8 mouse cellular contexts compared by ENCODE assay signal in genomic region chr9:64178610-64178973, GRCm38 (mm10). TPM values are rescaled to one million over a fixed set of nuclear protein-coding genes. Genes with fewer than 3 reads are reported as not detected.
DNase-seq lines count a peak whose midpoint lies in the region; ATAC-seq and TF ChIP-seq lines count a peak whose summit lies in the region.

No protein-coding gene starts in this region.

- H3K36me3 ChIP-seq in hindbrain, postnatal 0 days (ENCODE audit: insufficient read depth, low read length): peaks cover 41% of the 10 kb centered on the region
- peaks cover 25% of the 10 kb centered on the region for H3K36me3 ChIP-seq in midbrain, embryonic 11.5 days (ENCODE audit: control insufficient read depth, insufficient read depth, low read length)

- peaks cover 11% of the 10 kb centered on the region for H3K4me1 ChIP-seq in lung, adult 2 months (ENCODE audit: control insufficient read depth, insufficient read depth, low read length)
- H3K4me1 ChIP-seq in cortical plate, adult 2 months (ENCODE audit: control insufficient read depth, insufficient read depth, low read length): peaks cover 2% of the 10 kb centered on the region; the same call in 1 of the 2 replicates
- H3K4me1 ChIP-seq in hindbrain, postnatal 0 days (ENCODE audit: insufficient read depth, low read length): peaks cover 12% of the 10 kb centered on the region; the same call in 1 of the 2 replicates
- peaks cover 15% of the 10 kb centered on the region for H3K4me1 ChIP-seq in midbrain, embryonic 11.5 days (ENCODE audit: control insufficient read depth, insufficient read depth, low read length)

- peak overlapping the region; percentile 68; the same call in 1 of the 2 replicates for H3K9ac ChIP-seq in hindbrain, postnatal 0 days (replicated peaks; ENCODE audit: low read length)
- H3K9ac ChIP-seq in midbrain, embryonic 11.5 days (ENCODE audit: low read length): no peak overlapping the region; the same call in 1 of the 2 replicates

- peak; percentile 69 for ATAC-seq in hindbrain, postnatal 0 days
- ATAC-seq in midbrain, embryonic 11.5 days (ENCODE audit: low FRiP score): peak; percentile 72
- no peak for ATAC-seq in monocyte, adult 5-6 weeks (replicated peaks; ENCODE audit: insufficient number of reproducible peaks, low FRiP score, low TSS enrichment, poor library complexity, severe bottlenecking)

- WGBS in lung, adult 2 months: 43% methylated on average over 3 of the region's 3 CpGs
- 40% methylated on average over 3 of the region's 3 CpGs for WGBS in hindbrain, postnatal 0 days
- WGBS in midbrain, embryonic 11.5 days: 43% methylated on average over 3 of the region's 3 CpGs

- no peaks in the 10 kb centered on the region for H3K9me3 ChIP-seq in hindbrain, postnatal 0 days (ENCODE audit: low read length)
- no peaks in the 10 kb centered on the region for H3K9me3 ChIP-seq in midbrain, embryonic 11.5 days (ENCODE audit: control insufficient read depth, low read length)

- no peak for TF ChIP-seq POLR2A in lung, adult 2 months (IDR thresholded peaks at IDR 0.05; ENCODE audit: borderline replicate concordance, extremely low read depth, low read depth, low read length)
- TF ChIP-seq POLR2A in cortical plate, adult 2 months (IDR thresholded peaks at IDR 0.05; ENCODE audit: extremely low read depth, insufficient read depth, low read length): no peak

- H3K4me3 ChIP-seq in lung, adult 2 months (replicated peaks; ENCODE audit: extremely low read depth, low read depth, low read length): peak overlapping the region; percentile 92
- H3K4me3 ChIP-seq in cortical plate, adult 2 months (ENCODE audit: insufficient read depth, low read length): peak overlapping the region; percentile 78; the same call in 1 of the 2 replicates
- H3K4me3 ChIP-seq in hindbrain, postnatal 0 days (ENCODE audit: low read length): peak overlapping the region; percentile 60; the same call in 1 of the 2 replicates
- no peak overlapping the region; the same call in 1 of the 2 replicates for H3K4me3 ChIP-seq in midbrain, embryonic 11.5 days (ENCODE audit: low read depth, low read length)

- H3K27ac ChIP-seq in cortical plate, adult 2 months (ENCODE audit: insufficient read depth, low read length): peak overlapping the region; percentile 22
- H3K27ac ChIP-seq in hindbrain, postnatal 0 days: peak overlapping the region; percentile 86
- peak overlapping the region; percentile 67 for H3K27ac ChIP-seq in midbrain, embryonic 11.5 days (ENCODE audit: low read depth, low read length)

- 0 out of 2 replicates have a peak, but pooled peaks have one; percentile 6 for TF ChIP-seq CTCF in lung, adult 2 months (IDR thresholded peaks at IDR 0.05; ENCODE audit: insufficient read depth, low read length)
- 0 out of 2 replicates have a peak, but pooled peaks have one; percentile 16 for TF ChIP-seq CTCF in cortical plate, adult 2 months (IDR thresholded peaks at IDR 0.05; ENCODE audit: extremely low read depth, insufficient read depth, low read length)
- TF ChIP-seq CTCF in hindbrain, postnatal 0 days (IDR thresholded peaks at IDR 0.05; ENCODE audit: low read depth): peak; percentile 60

- no peaks in the 10 kb centered on the region for H3K27me3 ChIP-seq in hindbrain, postnatal 0 days (ENCODE audit: insufficient read depth, low read length)
- no peaks in the 10 kb centered on the region for H3K27me3 ChIP-seq in midbrain, embryonic 11.5 days (ENCODE audit: control insufficient read depth, insufficient read depth, low read length)

- H3K4me2 ChIP-seq in hindbrain, postnatal 0 days (ENCODE audit: low read depth, low read length): peak overlapping the region; percentile 54
- peak overlapping the region; percentile 63; the same call in 1 of the 2 replicates for H3K4me2 ChIP-seq in midbrain, embryonic 11.5 days

- no peak for DNase-seq in lung, adult 2 months
- DNase-seq in lung, adult 18-20 months: no peak
- peak; percentile 61 for DNase-seq in hindbrain, postnatal 0 days (ENCODE audit: low spot score)
- no peak for DNase-seq in midbrain, embryonic 11.5 days (ENCODE audit: low spot score, missing footprints)
- no peak for DNase-seq in layer of hippocampus, adult 9-10 months (ENCODE audit: low spot score)
- no peak for DNase-seq in cerebellum, adult 11 months

RNA-seq across cellular contexts. Expression of gene Snapc5, which starts 0.5 kb away (rescaled TPM):
- polyA plus RNA-seq in lung, adult 2 months (2012; rRNA removed): 7.6 and 11.9 TPM in 2 replicates
- polyA plus RNA-seq in cortical plate, adult 2 months (2012; rRNA removed): 33.2 and 34.1 TPM in 2 replicates
- total RNA-seq in hindbrain, postnatal 0 days (2014; rRNA removed): 1.9 and 5.9 TPM in 2 replicates
- 34.4 and 35.0 TPM in 2 replicates for polyA plus RNA-seq in hindbrain, postnatal 0 days (2015; fragmentation: Nextera tagmentation; extraction: Ambion mirVana)
- polyA plus RNA-seq in midbrain, embryonic 11.5 days (2014; fragmentation: Nextera tagmentation; extraction: Ambion mirVana): 37.3 and 37.4 TPM in 2 replicates
- 54.0 to 73.0 TPM (median 66.9 TPM) in 3 replicates for total RNA-seq in monocyte, adult 5-6 weeks (2017)

RNA-seq across cellular contexts. Expression of gene Rpl4, which starts 5.4 kb away (rescaled TPM):
- polyA plus RNA-seq in lung, adult 2 months (2012; rRNA removed): 232 and 320 TPM in 2 replicates
- 578 and 595 TPM in 2 replicates for polyA plus RNA-seq in cortical plate, adult 2 months (2012; rRNA removed)
- total RNA-seq in hindbrain, postnatal 0 days (2014; rRNA removed): 588 and 616 TPM in 2 replicates
- 620 and 630 TPM in 2 replicates for polyA plus RNA-seq in hindbrain, postnatal 0 days (2015; fragmentation: Nextera tagmentation; extraction: Ambion mirVana)
- polyA plus RNA-seq in midbrain, embryonic 11.5 days (2014; fragmentation: Nextera tagmentation; extraction: Ambion mirVana): 1,103 and 1,131 TPM in 2 replicates
- total RNA-seq in monocyte, adult 5-6 weeks (2017): 1,464 to 1,635 TPM (median 1,516 TPM) in 3 replicates

RNA-seq across cellular contexts. Expression of gene Zwilch, which starts 5.7 kb away (rescaled TPM):
- polyA plus RNA-seq in lung, adult 2 months (2012; rRNA removed): 0.43 and 0.91 TPM in 2 replicates
- polyA plus RNA-seq in cortical plate, adult 2 months (2012; rRNA removed): 5.4 and 6.5 TPM in 2 replicates
- 4.0 and 13.6 TPM in 2 replicates for total RNA-seq in hindbrain, postnatal 0 days (2014; rRNA removed)
- 3.4 and 3.5 TPM in 2 replicates for polyA plus RNA-seq in hindbrain, postnatal 0 days (2015; fragmentation: Nextera tagmentation; extraction: Ambion mirVana)
- polyA plus RNA-seq in midbrain, embryonic 11.5 days (2014; fragmentation: Nextera tagmentation; extraction: Ambion mirVana): 30.5 and 32.8 TPM in 2 replicates
- 3.4 to 10.1 TPM (median 7.4 TPM) in 3 replicates for total RNA-seq in monocyte, adult 5-6 weeks (2017)

RNA-seq across cellular contexts. Expression of gene Uchl4, which starts 56.4 kb away (rescaled TPM):
- not detected in 2 replicates for polyA plus RNA-seq in lung, adult 2 months (2012; rRNA removed)
- 0.08 and 0.28 TPM in 2 replicates for polyA plus RNA-seq in cortical plate, adult 2 months (2012; rRNA removed)
- 0.47 TPM in 1 of 2 replicates, not detected in the other for total RNA-seq in hindbrain, postnatal 0 days (2014; rRNA removed)
- polyA plus RNA-seq in hindbrain, postnatal 0 days (2015; fragmentation: Nextera tagmentation; extraction: Ambion mirVana): 1.6 and 2.3 TPM in 2 replicates
- 1.8 and 2.6 TPM in 2 replicates for polyA plus RNA-seq in midbrain, embryonic 11.5 days (2014; fragmentation: Nextera tagmentation; extraction: Ambion mirVana)
- total RNA-seq in monocyte, adult 5-6 weeks (2017): 0.53 to 1.8 TPM (median 1.6 TPM) in 3 replicates

Comparison
In these comparisons a context has a peak if more than half of its experiments do, and no peak if none do; other contexts are left out.
1. CTCF ChIP-seq: peak in every context shown above with its lines; median percentile 60 in hindbrain, postnatal 0 days; 16 in cortical plate, adult 2 months; 6 in lung, adult 2 months.
2. H3K27ac ChIP-seq: peak in every context shown above with its lines; median percentile 86 in hindbrain, postnatal 0 days; 67 in midbrain, embryonic 11.5 days; 22 in cortical plate, adult 2 months.